Mouse (Mus musculus): ENCODE measurements at regions not wholly inside any gene's neighbourhood (a gene's known extent, or its start where the extent isn't known, plus 50 kb on each side); places are given as distances from the start of the nearest gene placed in this dataset.

DNA sequence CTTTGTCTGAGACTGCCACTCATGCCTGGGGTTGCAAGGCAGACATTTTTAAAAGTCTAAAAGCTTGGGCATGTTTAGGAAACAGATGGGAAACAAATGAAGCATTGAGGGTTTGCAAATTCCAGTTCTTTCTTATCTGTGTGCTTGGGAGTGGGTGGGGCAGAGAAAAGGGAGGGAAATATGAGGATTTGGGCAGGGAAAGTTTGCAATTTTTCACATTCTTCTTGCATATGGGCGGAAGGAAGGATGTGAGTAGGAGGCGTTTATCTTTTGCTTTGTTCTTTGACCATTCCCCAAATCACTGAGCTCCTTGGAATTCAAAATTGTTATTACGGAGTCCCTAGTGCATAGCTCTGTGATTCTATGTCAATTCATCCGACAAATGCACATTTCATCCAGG is 413.7 kb upstream of the Gm10131 start:
- TF ChIP-seq CTCF (IDR thresholded peaks at IDR 0.05; ENCODE audit: low read depth, low read length) (no peak), POLR2A (IDR thresholded peaks at IDR 0.05; ENCODE audit: borderline replicate concordance, low read depth, low read length) (no peak)
